Mouse (Mus musculus) cerebellum, adult 2 months (tissue): ENCODE measurements around the gene Cstf1.

Experiments
- CTCF ChIP-seq: fragments of 200-500 bp; IDR thresholded peaks from 2 replicates; pipeline ENCODE4 v1.5.1; 2011; ENCODE audit warnings: low read depth, mild to moderate bottlenecking, control low read depth, low read length, moderate library complexity, borderline replicate concordance; ENCODE audit not compliant: insufficient read depth
- POLR2A ChIP-seq: fragments of 200-500 bp; IDR thresholded peaks from 2 replicates; pipeline ENCODE4 v1.6.1; 2011; ENCODE audit warnings: low read length, control low read depth, borderline replicate concordance; ENCODE audit not compliant: insufficient read depth

GRCm38 (mm10) chr2:172413894-172414293, 43.4 kb downstream of the Cstf1 start:
- TF ChIP-seq CTCF: no peak
- no peak for TF ChIP-seq POLR2A
